Mouse (Mus musculus) urinary bladder, postnatal 36 days (tissue): ENCODE results near the gene Marco.
A peak's percentile ranks its signal among the peaks of the same experiment; 100 is the strongest.

Experiments
- DNase-seq, 2 experiments: peaks; one replicate each; pipeline ENCODE4 v3.0.0; 2022; ENCODE audit warnings: low spot score in 2 of 2, mixed read lengths in 1 of 2

Marco gene

GRCm38 (mm10) chr1:120504924-120505323 is at the start of gene Marco:
Marco (minus strand) TSS chr1:120505024.
- no peak for DNase-seq

DNA sequence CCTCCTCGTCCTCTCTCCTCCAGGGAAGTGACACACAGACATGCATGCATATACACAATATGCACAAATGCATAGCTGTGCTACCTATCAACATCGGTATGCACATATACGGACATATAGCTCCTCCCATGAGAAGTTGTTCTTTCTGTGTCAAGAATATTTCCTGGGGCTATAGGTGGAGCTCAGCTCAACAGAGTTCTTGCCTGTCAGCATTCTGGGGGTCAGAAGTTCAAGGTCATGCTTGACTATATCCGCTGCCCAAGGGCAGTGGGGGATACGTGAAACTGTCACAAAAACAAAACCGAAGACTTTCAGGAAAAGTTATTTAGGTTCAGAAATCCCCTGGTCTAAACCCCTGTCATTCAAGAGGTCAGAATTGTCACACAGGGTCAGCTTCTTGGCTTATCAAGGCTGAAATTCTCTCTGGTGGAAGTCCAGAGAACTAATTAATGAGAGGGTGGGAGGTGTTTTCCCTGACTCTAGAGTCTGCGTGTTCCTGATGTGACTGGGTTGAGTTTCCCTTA is 34.7 kb upstream of the Marco start:
- no peak for DNase-seq

- no peak for DNase-seq
These were observed 32.2 kb upstream of the Marco start for GRCm38 (mm10) chr1:120536998-120537397.

GRCm38 (mm10) chr1:120535919-120536318 is 31.1 kb upstream of the Marco start:
- DNase-seq, result no peak

DNA sequence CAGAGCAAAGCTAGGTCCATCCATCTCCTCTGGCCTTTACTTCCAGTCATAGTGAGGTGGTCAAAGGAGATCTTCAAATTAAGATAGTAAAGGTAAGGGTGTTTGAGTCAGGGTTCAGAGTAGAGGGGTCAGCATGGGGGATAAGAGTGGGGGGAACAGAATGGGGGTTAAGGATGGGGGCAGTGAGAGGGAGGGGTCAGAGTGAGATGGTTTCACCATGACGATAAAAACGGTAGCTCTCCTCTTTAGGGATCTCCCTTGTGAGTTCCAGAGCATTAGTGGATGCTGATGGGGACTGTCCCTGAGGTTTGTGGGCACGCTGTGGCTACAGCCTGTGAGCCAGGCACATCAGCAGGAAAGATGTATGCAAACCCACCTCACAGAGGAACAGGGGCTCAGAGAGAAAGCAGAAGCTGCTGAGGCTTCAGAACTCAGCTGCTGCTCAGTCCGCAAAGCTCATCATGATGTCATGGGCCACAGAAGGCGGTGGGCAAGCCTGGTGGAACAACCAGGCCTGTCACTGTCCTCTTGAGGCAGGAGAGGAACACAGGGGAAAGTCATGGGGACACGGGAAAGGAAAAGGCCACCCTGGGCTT is 27.6 kb upstream of the Marco start:
- no peak for DNase-seq

DNA sequence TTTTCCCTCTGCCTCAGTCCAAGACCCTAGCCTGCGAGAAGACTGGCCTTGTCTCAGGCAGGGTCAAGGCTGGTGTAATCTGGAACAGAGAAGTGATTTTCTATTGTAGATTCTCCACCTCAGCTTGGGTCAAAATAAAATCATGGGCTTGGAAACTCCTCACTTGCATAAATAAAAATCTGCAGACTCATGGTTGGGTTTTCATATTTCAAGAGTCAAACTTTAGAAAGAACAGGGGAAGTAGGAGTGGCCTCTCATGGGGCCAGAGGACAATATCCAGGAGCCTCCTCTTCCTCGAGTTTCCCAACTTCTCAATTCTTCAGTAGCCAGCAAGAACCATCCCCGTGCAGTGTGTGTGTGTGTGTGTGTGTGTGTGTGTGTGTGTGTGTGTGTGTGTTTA is 26.9 kb upstream of the Marco start:
- no peak for DNase-seq

DNA sequence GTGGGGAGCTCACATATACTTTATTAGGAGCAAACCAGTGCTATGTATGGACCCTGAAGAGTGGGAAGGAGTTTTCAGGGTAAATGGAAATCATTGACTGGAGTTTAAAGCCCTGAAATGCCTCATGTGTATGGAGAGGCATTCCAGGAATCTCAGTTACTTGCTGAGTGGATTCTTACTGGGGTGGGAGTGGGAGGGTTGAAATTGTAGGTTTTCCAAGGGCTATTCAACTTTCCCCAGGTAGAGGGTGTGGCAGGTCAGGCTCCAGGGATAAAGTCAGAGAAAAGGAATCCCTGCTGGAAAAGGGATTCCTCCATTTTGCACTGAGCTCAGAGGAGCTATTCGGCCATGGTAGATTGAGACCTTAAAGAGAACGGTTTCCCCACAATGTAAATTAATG is 25.1 kb upstream of the Marco start:
- no peak for DNase-seq

- no peak for DNase-seq
These were observed 12.8 kb upstream of the Marco start for GRCm38 (mm10) chr1:120517618-120518017.

- DNase-seq, result no peak
These were observed 5.5 kb upstream of the Marco start for GRCm38 (mm10) chr1:120510311-120510710.

- DNase-seq, result no peak
These were observed 4.2 kb upstream of the Marco start for GRCm38 (mm10) chr1:120508976-120509375.

- no peak for DNase-seq
These were observed 646 bp downstream of the Marco start for GRCm38 (mm10) chr1:120504046-120504710.

GRCm38 (mm10) chr1:120501496-120501895 is 3.3 kb downstream of the Marco start:
- DNase-seq, result no peak

DNA sequence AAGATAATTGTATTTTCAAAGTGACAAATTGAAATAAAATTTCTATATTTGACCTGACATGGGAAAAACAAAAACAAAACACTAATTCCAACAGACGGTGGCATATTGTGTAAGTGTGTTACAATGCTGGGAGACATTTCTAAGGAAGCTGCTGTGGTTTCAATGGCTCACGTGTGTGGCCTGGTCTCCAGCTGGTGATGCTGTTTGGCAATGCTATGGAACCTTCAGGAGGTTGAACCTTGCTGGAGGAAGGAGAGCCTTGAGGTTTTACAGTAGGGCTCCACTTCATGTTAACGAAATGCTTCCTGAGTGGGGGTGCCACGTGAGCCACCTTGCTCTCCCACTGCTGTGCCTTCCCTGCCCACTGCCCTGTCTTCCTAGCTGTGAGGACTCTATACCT is 6.8 kb downstream of the Marco start:
- no peak for DNase-seq

GRCm38 (mm10) chr1:120480937-120481336 is 23.9 kb downstream of the Marco start:
- no peak for DNase-seq

DNA sequence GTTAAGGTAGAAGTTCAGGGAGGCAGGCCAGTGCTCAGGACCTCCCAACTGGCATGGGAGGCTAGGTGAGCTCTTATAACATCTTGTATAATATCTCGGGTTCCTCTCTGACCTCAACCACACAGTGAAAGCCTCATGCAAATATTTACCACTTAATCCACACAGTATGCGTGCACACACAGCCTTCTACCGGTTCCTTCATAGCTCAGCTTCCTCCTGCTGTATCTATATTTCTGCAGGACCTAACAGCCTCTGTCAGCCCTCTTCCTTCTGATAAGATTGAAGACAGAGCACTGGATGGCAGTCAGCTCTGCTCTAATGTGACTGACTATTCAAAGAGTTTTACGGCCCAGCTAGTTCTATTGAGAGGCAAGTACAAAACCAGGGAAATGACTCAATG is 30.0 kb downstream of the Marco start:
- DNase-seq, result no peak

GRCm38 (mm10) chr1:120468891-120469290 is 35.9 kb downstream of the Marco start:
- peak in 1 of 2 experiments; percentile 24 for DNase-seq

DNA sequence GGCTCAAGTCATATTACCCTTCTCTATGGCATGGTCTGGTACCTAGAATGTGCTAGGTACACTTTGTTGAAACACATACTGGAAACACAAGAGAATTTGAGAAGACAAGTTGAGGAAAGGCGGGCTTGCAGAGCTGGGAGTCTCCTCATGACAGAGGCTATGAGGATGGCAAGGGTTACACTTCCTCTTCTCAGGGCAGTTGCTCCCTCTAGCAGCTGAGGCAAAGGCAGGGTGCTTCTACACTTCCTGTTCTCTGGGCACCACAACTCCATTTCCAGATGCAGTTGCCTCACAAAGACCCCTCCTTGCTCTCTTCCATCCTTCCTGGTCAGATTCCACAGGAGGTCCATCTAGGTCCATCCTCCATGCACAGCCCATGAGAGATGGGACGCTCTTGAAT is 37.5 kb downstream of the Marco start:
- DNase-seq, result no peak

DNA sequence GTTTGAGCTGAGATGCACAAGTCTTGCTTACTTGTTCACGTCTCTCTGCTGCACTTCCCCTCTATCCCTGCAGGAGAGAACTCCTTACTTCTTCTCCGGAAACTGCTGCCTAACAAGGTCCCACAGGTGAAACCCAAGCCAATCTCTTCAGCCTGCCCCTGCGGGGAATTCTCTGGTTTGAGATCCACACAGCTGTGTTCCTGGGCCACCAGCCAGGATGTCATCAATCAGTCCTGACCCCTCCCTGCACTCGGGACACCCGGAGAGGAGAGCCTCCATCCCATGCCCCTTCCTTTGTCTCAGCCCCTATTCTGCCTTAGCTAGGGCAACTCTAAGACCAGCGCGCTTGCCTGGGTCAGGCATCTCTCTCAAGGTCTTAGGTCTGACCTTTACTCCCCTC is 38.1 kb downstream of the Marco start:
- no peak for DNase-seq

DNA sequence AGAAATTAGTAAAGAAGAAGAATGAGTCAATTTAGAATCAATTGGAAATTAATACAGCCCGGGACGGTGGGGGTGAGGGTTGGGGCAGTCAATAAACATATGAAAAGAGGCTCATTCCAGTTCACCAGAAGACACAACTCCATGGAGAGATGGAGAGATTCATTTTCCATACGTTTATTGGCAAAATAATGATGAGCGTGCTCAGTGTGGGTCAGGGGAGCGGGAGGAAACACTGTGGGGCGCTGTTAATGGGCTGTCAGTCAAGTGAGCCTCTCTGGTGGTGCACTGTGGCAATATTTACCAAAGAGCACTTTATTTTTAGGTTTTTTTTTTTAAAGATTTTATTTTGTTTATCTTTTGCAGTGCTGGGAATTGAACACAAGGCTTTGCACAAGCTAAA is 45.8 kb downstream of the Marco start:
- no peak for DNase-seq

DNA sequence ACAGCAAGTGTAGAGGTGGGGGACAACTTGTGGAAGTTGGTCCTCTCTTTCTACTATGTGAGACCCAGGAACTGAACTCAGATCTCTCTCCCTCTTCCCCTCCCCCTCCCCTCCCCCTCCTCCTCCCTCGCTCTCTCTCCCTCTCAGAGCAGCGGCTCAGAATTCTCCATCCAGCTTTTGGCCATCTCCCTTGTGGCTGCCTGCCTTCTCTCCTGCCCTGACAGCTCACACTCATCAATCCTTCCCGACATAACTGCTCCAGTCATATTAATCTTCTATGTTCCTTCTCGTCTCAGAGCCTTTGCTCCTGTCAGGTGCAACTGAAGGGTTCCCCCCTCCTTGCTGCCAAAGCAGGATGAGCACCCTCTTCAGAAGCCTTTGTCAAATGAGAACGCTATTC is 46.3 kb downstream of the Marco start:
- DNase-seq, result no peak

DNA sequence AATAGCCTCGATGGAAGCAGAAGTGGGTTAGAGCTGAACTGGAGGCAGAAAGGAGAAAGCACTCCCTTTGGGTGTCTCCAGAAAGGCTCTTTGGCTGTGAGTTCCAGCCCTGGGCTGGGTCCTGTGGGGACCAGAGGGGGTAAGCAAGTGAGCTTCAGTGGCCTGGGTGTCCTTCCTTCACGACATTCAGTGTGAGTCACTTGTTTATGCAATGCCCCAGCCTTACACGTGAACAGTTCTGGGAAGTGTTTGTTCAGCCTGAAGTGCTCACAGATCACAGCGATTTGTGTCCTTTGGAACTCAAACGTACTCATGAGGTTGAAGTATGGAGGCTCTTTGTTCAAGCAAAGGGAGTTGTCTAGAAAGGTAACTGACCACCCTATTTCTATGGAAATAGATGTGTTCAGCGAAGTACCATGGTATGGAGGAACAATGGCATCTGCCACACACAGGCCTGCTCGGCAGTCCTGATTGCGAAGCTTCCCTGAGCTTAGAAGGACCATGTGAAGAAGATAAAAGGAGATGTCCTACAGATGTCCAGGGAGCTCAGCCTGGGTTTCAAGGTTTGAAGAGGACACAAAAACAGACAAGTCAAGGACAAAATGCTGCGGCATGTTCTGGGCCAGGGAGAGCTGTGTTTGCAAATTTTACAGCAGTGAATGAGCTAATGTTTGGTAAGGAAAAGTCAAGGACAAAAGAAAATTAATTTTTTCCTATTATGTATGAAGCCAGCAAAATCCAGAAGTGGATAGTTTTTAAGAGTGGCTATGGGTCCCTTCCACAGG is 53.1 kb downstream of the Marco start:
- no peak for DNase-seq

- DNase-seq, result no peak
These were observed 55.2 kb downstream of the Marco start for GRCm38 (mm10) chr1:120449662-120450061.

DNA sequence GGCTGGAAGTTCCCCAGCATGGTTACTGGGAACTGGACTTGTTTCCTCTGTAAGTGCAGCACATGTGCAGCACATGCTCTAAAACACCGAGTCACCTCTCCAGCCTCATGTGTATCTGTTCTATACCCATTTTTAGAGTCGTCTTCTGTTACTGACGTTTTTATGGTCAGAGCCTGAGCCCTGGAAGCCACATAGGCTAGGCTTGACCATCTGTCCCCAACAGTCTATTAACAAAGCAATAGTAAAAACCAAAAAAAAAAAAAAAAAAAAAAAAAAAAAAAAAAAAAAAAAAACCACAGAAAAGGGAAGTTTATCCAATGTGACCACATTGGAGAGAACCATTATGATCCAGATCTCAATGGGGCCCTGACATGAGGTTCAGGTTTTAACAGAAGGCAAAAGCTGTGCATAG is 61.6 kb downstream of the Marco start:
- no peak for DNase-seq
